Mouse (Mus musculus) forebrain, embryonic 11.5 days (tissue): ENCODE measurements around the gene Wdr20. TPM values are rescaled to one million over a fixed set of nuclear protein-coding genes. Genes with fewer than 3 reads are reported as not detected.

Source experiments
- ATAC-seq: fragments of 200-750 bp; cut with Nextera tagmentation; replicated peaks from 2 replicates; pipeline ENCODE4 v1.8.0; 2017; ENCODE audit warnings: moderate TSS enrichment; ENCODE audit not compliant: low FRiP score
- DNase-seq: peaks from one replicate; pipeline ENCODE4 v3.0.0-alpha.2; 2017; ENCODE audit warnings: low spot score
- H3K27ac ChIP-seq: fragments of 300-500 bp; sonication (generic); 2 replicates; pipeline ENCODE4 v1.5.1; 2014; ENCODE audit warnings: low read depth, low read length
- H3K27me3 ChIP-seq: fragments of 300-500 bp; sonication (generic); 2 replicates; pipeline ENCODE4 v1.6.1; 2014; ENCODE audit warnings: mild to moderate bottlenecking, low read length, mixed read lengths; ENCODE audit not compliant: control insufficient read depth, insufficient read depth
- H3K36me3 ChIP-seq: fragments of 300-500 bp; sonication (generic); 2 replicates; pipeline ENCODE4 v1.6.1; 2014; ENCODE audit warnings: mild to moderate bottlenecking, low read length, moderate library complexity, mixed read lengths; ENCODE audit not compliant: control insufficient read depth, insufficient read depth
- H3K4me1 ChIP-seq: fragments of 300-500 bp; sonication (generic); replicated peaks from 2 replicates; pipeline ENCODE4 v1.6.1; 2014; ENCODE audit warnings: low read length, mixed read lengths; ENCODE audit not compliant: control insufficient read depth, insufficient read depth
- H3K4me2 ChIP-seq: fragments of 300-500 bp; sonication (generic); 2 replicates; pipeline ENCODE4 v1.6.1; 2014; ENCODE audit warnings: low read depth, mild to moderate bottlenecking, low read length, moderate library complexity, mixed read lengths; ENCODE audit not compliant: severe bottlenecking
- H3K4me3 ChIP-seq: fragments of 300-500 bp; sonication (generic); 2 replicates; pipeline ENCODE4 v1.5.1; 2014; ENCODE audit warnings: low read depth, low read length
- H3K9ac ChIP-seq: fragments of 300-500 bp; sonication (generic); 2 replicates; pipeline ENCODE4 v1.6.1; 2014; ENCODE audit warnings: low read length
- H3K9me3 ChIP-seq: fragments of 300-500 bp; sonication (generic); 2 replicates; pipeline ENCODE4 v1.6.1; 2016; ENCODE audit warnings: low read length, mixed read lengths; ENCODE audit not compliant: control insufficient read depth
- WGBS: fragments of 180-500 bp; shearing (Covaris S2); extraction: QIAGEN DNeasy Blood & Tissue Kit; methylation state at CpG from one replicate; pipeline ENCODE4 v1.1.7; 2014; 5-methylcytosine and 5-hydroxymethylcytosine counted together
- polyA plus RNA-seq: library from polyadenylated mRNA; unstranded; fragments of >200 nt; fragmentation: Nextera tagmentation; extraction: Ambion mirVana; gene quantifications from 2 replicates; pipeline ENCODE4 v1.2.1, GENCODE M21; 2014

Gene Wdr20
- polyA plus RNA-seq, 1 experiment from 2014 or later: 30.4 TPM

DNA sequence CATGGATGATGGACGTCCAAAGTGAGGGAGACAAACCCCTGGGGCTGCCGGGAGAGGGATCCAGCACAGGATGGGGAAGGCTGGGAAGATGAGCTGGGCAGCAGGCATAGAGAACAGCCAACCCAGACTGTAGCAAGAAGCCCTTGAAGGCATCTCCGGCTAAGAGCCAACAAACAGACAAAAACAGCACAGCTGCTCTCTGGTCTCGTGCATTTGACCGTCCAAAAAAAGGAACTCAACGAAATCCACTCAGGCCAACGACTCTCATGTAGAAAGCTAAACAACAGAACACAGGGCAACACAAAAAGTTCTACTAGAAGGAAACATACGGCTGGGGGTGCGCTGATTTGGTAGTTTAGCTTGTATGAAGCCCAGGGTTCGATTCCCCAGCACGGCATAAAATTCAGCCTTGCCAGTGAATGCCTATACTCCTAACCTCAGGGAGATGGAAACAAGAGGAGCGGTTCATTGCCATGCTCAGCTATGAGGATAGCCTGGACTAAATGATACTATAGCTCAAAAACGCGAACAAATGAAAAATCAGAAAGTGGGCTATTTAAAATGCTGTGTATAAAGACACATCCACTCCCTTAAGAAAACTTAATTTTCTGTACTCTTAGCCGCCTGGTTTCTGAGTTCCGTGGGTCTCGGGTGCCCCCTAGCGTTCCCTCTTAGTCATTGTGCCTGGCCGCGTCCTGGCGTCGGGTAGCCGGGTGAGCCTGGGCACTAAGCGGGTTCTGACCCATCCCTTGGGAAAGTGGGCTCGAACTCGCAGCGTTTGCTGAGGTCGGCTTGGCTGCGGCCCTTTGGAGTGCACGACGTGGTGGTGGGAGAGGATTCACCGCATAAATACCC, 105.7 kb downstream of the Wdr20 start:
- Histone ChIP-seq H3K9ac (peak overlapping the region; percentile 32; the same call in 1 of the 2 replicates), H3K9me3 (no peaks in the 10 kb centered on the region), H3K27me3 (peaks cover 13% of the 10 kb centered on the region), H3K4me2 (peak overlapping the region; percentile 44), H3K4me1 (peaks cover 2% of the 10 kb centered on the region; the same call in 1 of the 2 replicates), H3K4me3 (peak overlapping the region; percentile 37), H3K27ac (no peak overlapping the region), H3K36me3 (no peaks in the 10 kb centered on the region)
- WGBS: 18% methylated on average over 32 of the region's 32 CpGs
- DNase-seq (peak; percentile 91), ATAC-seq (0 out of 2 replicates have a peak, but pooled peaks have one; percentile 22)

- Histone ChIP-seq H3K36me3 (no peaks in the 10 kb centered on the region), H3K9ac (peak overlapping the region; percentile 49), H3K4me1 (peaks cover 2% of the 10 kb centered on the region; the same call in 1 of the 2 replicates), H3K4me2 (peak overlapping the region; percentile 44), H3K4me3 (peak overlapping the region; percentile 37), H3K27me3 (peaks cover 15% of the 10 kb centered on the region), H3K27ac (no peak overlapping the region), H3K9me3 (no peaks in the 10 kb centered on the region)
- WGBS: 1% methylated on average over 42 of the region's 42 CpGs
- peak; percentile 60 for DNase-seq
- no peak for ATAC-seq
Observed at GRCm38 (mm10) chr12:110844227-110845130, 106.7 kb downstream of the Wdr20 start.

GRCm38 (mm10) chr12:110845131-110845880, 107.6 kb downstream of the Wdr20 start:
- Histone ChIP-seq H3K9ac (peak overlapping the region; percentile 49), H3K27ac (no peak overlapping the region), H3K4me3 (peak overlapping the region; percentile 37), H3K36me3 (no peaks in the 10 kb centered on the region), H3K9me3 (no peaks in the 10 kb centered on the region), H3K4me1 (peaks cover 5% of the 10 kb centered on the region; the same call in 1 of the 2 replicates), H3K4me2 (peak overlapping the region; percentile 44), H3K27me3 (peaks cover 15% of the 10 kb centered on the region)
- whole genome bisulfite sequencing: under 1% methylated on average over 36 of the region's 36 CpGs
- DNase-seq (peak; percentile 95), ATAC-seq (peak; percentile 75)

GRCm38 (mm10) chr12:110846191-110846765, 108.5 kb downstream of the Wdr20 start:
- WGBS: 71% methylated on average over 6 of the region's 6 CpGs
- no peak for DNase-seq
- Histone ChIP-seq H3K4me1 (peaks cover 10% of the 10 kb centered on the region; the same call in 1 of the 2 replicates), H3K36me3 (no peaks in the 10 kb centered on the region), H3K9ac (no peak overlapping the region), H3K27me3 (peaks cover 15% of the 10 kb centered on the region), H3K9me3 (no peaks in the 10 kb centered on the region), H3K4me3 (peak overlapping the region; percentile 37; the same call in 1 of the 2 replicates), H3K27ac (no peak overlapping the region), H3K4me2 (peak overlapping the region; percentile 44)
- no peak for ATAC-seq

- peak within 1 kb of the TSS; percentile 79 for H3K4me2 ChIP-seq
- H3K27ac ChIP-seq: no peak within 1 kb of the TSS
- H3K4me3 ChIP-seq: peak within 1 kb of the TSS; percentile 86
- H3K27me3 ChIP-seq: peaks cover 9% of the 10 kb centered on the region
- H3K36me3 ChIP-seq: no peaks in the 10 kb centered on the region
- DNase-seq: peak; percentile 91
- H3K9me3 ChIP-seq: no peaks in the 10 kb centered on the region
- peaks cover 10% of the 10 kb centered on the region; the same call in 1 of the 2 replicates for H3K4me1 ChIP-seq
- under 1% methylated on average over 85 of the region's 89 CpGs for WGBS
- ATAC-seq: peak; percentile 83
- H3K9ac ChIP-seq: peak within 1 kb of the TSS; percentile 81
Observed at GRCm38 (mm10) chr12:110850010-110850928, 112.5 kb downstream of the Wdr20 start, which contains the start of gene Zfp839. Zfp839 (plus strand) TSS chr12:110850253.

DNA sequence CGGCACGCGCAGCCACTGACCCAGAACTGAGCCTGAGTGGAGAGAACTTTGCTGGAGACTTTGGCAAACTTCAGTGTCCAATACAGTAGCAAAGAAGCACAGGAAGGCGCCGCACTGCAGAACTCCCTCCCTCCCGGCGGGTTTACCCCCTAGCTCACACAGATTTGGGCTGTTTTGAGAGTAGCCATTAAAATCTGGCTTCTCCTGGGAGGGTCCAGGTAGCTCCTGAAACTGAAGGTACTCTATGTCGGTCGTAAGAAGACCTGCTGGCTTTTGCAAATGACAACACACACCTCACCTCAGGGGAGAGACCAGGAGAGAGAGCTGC, 113.1 kb downstream of the Wdr20 start:
- no peak for ATAC-seq
- no peak overlapping the region for H3K27ac ChIP-seq

GRCm38 (mm10) chr12:110851414-110851813, 113.7 kb downstream of the Wdr20 start:
- H3K27me3 ChIP-seq: peaks cover 3% of the 10 kb centered on the region; the same call in 1 of the 2 replicates
- H3K4me1 ChIP-seq: peaks cover 9% of the 10 kb centered on the region; the same call in 1 of the 2 replicates
- peak overlapping the region; percentile 79; the same call in 1 of the 2 replicates for H3K4me2 ChIP-seq
- no peak for ATAC-seq
- H3K9ac ChIP-seq: no peak overlapping the region; the same call in 1 of the 2 replicates
- H3K4me3 ChIP-seq: no peak overlapping the region
- no peak overlapping the region for H3K27ac ChIP-seq
- no peaks in the 10 kb centered on the region for H3K9me3 ChIP-seq
- DNase-seq: no peak
- H3K36me3 ChIP-seq: no peaks in the 10 kb centered on the region
- WGBS: 90% methylated on average over 12 of the region's 12 CpGs

More for the DNA sequence above, 113.1 kb downstream of the Wdr20 start:
- peaks cover 10% of the 10 kb centered on the region; the same call in 1 of the 2 replicates for H3K4me1 ChIP-seq
- no peaks in the 10 kb centered on the region for H3K36me3 ChIP-seq
- H3K4me3 ChIP-seq: peak overlapping the region; percentile 86
- H3K27me3 ChIP-seq: peaks cover 8% of the 10 kb centered on the region
- H3K9me3 ChIP-seq: no peaks in the 10 kb centered on the region
- H3K4me2 ChIP-seq: peak overlapping the region; percentile 79
- WGBS: 20% methylated on average over 9 of the region's 9 CpGs
- H3K9ac ChIP-seq: peak overlapping the region; percentile 81
- no peak for DNase-seq
